Mouse (Mus musculus): ENCODE measurements at regions not wholly inside any gene's neighbourhood (a gene's known extent, or its start where the extent isn't known, plus 50 kb on each side); places are given as distances from the start of the nearest gene placed in this dataset.

GRCm38 (mm10) chr11:25538641-25539258 is 671.8 kb downstream of the 5730522E02Rik start:
- DNase-seq (ENCODE audit: low read depth, low spot score) = no peak

DNA sequence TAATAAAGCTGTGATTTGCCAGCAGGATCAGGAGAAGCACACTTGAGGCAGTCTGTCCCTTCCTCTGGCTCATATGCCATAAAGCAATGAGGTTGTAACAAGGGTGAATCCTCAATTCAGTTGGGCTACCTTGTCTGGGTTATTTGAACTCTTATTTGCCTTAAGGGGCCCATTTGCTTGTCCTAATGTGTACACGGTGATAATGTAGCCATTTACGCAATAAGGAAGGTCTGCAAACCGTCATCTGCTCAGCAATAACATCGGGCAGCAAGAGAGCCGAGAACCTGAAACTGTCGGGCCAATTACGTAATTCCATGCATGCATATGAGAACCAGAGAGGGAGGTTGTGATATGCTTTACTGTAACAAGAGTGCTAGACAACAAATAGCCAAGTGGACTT is 674.5 kb downstream of the 5730522E02Rik start:
- no peak for DNase-seq (ENCODE audit: low read depth, low spot score)

DNA sequence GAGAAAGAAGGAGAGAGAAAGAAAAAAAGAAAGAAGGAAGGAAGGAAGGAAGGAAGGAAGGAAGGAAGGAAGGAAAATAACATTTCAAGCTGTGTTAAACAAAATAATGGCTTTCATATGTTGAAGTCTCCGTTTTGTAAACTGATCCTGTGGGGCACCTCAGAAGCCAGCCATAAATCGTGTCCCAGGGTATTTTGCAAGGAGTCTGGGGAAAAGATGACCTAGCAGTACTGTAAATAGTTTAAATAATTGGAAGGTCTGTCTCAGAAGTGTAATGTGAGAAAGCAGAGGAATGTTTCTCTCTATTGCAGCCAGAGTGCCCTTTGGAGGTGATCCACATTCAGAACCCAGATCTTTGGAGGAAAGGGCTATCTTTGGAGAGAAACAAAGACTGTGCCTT is 677.5 kb downstream of the 5730522E02Rik start:
- no peak for DNase-seq (ENCODE audit: low read depth, low spot score)

DNA sequence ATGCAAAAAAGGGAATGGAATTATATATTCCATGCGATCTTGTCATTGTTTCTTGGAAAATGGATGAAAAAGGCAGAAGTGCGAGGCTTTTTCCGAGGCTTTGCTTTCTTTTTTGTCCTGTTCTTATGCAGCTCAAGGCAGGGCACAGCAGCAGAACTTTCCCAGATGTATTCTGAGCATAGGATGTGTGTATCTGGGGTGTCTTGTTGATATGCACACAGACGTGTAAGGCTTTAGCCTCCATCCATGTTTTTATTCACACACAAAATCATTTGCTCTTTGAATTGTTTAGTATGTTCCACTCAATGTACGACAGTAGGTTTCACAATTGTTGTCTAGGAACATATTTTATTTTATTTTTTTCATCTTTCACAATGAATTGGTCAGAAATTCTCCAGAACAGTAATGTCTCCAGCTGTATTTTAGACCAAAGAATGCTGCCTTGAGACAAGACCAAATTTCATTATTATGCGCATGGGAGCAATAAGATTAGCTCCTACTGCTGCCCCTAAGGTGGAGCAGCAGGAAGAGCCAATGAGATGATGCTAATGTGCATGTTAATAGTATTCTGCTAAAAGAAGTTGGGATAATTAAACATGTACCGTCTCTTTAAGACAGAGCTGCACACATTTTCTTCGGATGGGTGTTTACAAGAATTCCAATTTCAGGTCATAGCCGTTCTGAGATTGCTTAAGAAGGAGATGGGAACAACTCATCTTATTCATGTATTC is 678.7 kb downstream of the 5730522E02Rik start:
- DNase-seq (ENCODE audit: low read depth, low spot score) = no peak

- no peak for DNase-seq (ENCODE audit: low read depth, low spot score)
Observed at GRCm38 (mm10) chr11:25528056-25528455, 682.5 kb downstream of the 5730522E02Rik start.

DNA sequence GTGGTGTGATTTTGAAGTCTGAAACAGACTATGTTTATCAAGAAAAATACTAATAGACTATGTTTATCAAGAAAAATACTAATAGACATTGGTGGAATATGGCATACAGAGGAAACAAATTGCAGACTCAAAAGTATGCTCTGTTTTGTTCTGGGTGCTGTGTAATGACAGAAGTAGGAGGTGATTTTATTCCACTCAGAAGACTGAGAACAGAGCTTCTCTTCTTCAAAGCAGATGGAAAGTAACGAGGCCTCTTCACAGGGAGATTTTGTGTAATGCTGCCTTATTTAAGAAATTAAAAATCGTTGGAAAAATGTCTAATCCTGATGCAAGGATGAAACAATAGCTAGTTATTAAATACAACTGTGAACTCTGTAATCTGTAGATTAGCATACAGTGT is 691.7 kb downstream of the 5730522E02Rik start:
- DNase-seq (ENCODE audit: low read depth, low spot score) = no peak

- no peak for DNase-seq (ENCODE audit: low read depth, low spot score)
Observed at GRCm38 (mm10) chr11:25518131-25518530, 692.4 kb downstream of the 5730522E02Rik start.

DNA sequence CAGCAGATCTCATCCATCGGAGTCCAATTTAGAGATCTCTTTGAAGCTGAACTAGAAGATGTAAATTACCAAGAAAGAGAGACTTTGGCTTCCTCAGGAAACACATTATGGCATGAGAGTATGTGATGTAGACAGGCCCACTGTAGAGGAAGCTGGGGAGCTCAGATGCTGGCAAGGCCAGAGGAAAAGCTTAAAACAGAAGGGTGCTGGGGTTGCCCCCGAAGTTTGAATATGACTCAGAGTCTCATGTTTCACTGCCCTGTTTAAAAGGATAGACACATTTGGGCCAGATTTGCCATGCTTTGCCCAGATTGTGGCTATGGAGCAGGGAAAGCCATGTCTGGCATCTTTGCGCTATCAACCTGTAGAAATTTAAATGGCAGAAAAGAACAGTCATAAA is 705.1 kb downstream of the 5730522E02Rik start:
- no peak for DNase-seq (ENCODE audit: low read depth, low spot score)

- peak; percentile 70 for DNase-seq (ENCODE audit: low read depth, low spot score)
Observed at GRCm38 (mm10) chr11:25473682-25474365, 736.7 kb downstream of the 5730522E02Rik start.

DNA sequence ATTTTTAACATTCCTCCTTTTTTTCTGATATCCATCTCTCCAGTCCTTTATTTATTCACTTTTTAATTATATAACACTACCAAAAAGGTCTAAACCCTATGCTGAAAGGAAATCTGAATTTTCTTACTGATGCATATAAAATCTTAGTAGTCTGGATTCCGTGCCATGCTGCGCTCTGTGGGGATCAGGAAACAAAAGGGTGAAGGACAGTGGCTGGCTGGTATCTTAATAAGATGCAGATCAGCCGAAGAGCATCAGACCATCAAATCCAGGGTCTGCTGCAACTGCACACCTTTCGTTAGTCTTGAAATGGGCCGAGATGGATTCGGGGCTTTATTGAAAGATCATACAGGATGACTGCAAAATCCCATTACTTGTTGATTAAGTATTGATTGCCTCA is 740.7 kb downstream of the 5730522E02Rik start:
- DNase-seq (ENCODE audit: low read depth, low spot score) = no peak

- peak; percentile 52 for DNase-seq (ENCODE audit: low read depth, low spot score)
Observed at GRCm38 (mm10) chr11:25437206-25437605, 773.4 kb downstream of the 5730522E02Rik start.

GRCm38 (mm10) chr11:25435645-25436044 is 774.9 kb downstream of the 5730522E02Rik start:
- peak; percentile 16 for DNase-seq (ENCODE audit: low read depth, low spot score)

- no peak for DNase-seq (ENCODE audit: low read depth, low spot score)
Observed at GRCm38 (mm10) chr11:25423186-25423585, 787.4 kb downstream of the 5730522E02Rik start.

- no peak for DNase-seq (ENCODE audit: low read depth, low spot score)
Observed at GRCm38 (mm10) chr11:25421486-25421885, 789.1 kb downstream of the 5730522E02Rik start.

GRCm38 (mm10) chr11:25410403-25411090 is 800.0 kb downstream of the 5730522E02Rik start:
- DNase-seq (ENCODE audit: low read depth, low spot score) = no peak

DNA sequence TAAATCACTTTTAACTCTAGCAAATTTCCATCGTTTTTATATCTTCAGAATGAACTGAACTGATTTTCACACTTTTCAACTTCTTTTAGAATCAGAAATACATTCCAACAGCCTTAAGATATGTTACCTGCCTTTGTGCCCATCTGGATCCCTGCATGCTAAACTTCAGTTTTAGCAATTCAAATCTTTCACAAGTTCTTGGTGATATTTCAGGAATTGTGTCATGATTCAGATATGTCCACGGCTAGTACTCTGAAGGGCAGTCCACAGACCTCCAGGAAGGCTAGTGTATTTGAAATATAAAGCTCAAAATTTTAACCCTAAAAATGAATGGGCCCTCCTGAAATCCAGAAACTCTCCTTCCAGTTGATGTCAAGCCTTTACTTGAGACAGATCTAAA is 818.9 kb downstream of the 5730522E02Rik start:
- DNase-seq (ENCODE audit: low read depth, low spot score) = no peak

DNA sequence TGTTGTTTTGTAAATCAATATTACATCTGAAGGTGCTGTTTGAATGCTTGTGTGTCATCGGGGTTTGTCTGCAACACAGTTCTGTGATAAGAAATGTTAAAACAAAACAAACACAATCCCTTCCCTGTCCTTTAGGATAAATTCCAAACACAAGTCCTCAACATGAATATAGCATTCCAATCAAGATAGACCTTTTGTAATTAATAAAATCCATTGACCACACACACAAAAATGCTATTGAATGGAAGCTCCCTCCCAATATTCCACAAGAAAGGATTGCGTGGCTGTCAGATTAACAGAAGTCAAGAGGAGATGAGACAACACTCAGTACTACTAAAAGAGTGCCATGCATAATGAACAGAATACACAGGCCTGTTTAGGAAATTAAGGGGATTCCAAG is 843.5 kb downstream of the 5730522E02Rik start:
- no peak for DNase-seq (ENCODE audit: low read depth, low spot score)

DNA sequence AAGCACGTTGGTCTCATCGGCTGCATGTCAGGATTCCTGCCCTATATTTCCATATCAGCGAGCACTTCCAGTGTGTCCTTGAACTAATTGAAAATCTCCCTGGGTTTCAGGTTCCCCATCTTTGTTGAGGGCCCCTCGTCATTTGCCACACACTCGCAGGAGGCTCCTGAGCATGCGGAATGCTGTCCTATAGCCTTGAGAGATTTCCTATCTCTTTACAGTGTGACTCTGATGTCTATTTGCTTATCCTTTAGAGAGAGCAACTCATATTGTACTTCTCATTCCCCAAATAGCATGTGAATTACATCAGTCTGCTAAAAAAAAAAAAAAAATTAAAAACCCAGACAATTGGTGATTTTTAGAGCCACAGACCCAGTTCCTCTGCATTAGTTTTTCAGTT is 845.1 kb downstream of the 5730522E02Rik start:
- no peak for DNase-seq (ENCODE audit: low read depth, low spot score)

- DNase-seq (ENCODE audit: low read depth, low spot score) = no peak
Observed at GRCm38 (mm10) chr11:25359723-25360122, 850.8 kb downstream of the 5730522E02Rik start.

GRCm38 (mm10) chr11:25357717-25358411 is 852.7 kb downstream of the 5730522E02Rik start:
- DNase-seq (ENCODE audit: low read depth, low spot score) = no peak

Data from ZHBTc4 (cell line).